Mouse (Mus musculus) A20 (cell line): Measurements from ENCODE around the gene Jam2.

Experiments used
- DNase-seq: peaks from one replicate; pipeline ENCODE4 v3.0.0-alpha.2; 2011; ENCODE audit warnings: low read depth, low spot score

Gene Jam2

DNA sequence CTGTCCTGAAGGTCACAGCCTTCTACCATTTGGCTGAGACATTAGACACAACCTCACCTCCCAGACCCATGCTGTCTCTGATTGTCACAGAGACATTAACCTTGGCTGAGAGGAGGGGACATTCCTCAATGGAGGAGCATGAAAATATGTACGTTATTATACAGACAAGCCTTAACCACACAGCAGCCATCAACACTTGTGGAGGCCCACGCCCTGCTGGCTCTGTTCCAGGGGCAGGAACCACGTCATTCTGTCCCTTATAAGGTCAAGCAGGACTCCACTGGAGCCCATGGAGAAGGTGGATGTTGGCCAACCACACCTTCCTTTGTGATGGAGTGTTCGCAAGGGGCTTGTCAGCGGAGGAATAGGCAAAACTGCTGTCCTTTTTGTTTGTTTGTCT lies 5.8 kb downstream of the Jam2 start:
- DNase-seq: no peak

DNA sequence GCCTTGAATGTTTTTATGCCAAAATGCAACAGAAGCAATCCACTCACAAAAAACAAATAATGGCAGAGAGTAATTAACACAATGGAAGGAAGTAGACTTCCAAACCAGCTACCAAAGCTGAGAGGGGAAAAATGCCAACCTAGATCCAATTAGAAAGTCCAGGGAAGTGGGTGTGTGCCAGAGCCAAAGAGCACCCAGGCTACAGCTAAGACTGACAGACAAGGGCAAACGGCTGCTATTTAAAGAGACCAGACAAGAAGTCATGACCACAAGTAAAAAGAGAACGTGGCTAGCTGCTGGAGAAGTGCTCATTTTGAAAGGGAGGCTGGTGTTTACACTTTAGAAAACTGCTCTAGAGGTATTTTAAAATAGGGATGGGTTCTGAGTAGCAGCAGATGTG lies 9.4 kb downstream of the Jam2 start:
- no peak for DNase-seq

DNA sequence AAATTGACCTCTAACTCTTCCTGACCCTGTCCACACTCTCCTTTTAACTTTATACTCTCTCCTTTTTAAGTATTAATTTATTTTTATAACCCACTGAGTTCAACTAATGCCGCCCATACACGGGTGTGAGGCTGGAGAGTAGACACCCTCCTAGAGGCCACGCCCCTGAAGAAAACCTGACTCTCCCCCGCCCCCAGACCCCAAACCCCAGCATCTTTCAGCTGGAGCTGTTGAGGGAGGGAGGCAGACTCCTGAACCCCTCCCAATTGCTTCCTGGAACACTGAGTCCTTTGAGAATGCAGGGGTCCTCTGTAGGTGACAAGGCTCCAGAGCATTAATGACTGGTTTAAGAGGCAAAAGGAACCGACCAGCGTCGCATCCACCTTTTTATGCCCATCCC lies 11.0 kb downstream of the Jam2 start:
- no peak for DNase-seq

DNA sequence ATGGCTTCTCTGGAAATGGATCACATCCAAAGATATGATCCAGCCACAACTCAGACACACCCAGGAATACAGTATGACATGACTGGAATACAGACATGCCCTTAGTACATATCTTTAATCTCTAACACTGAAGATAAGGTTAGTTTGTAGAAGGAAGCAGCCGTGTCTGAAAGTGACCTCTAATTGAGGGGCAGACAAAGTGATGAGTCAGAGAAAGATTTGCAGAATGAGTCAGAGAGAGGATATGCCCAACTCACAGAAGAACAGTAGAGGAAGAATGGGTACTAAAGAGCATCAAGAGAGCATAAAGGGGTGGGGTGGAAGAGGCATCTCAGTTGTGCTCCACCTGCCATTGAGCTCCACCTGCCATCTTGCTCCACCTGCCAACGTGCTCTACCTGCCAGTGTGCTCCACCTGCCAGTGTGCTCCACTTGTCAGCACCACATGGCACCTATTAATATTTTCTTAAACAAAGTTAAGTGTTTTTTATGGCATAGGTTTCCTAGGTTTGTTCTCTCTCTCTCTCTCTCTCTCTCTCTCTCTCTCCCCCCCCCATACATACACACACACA lies 16.8 kb downstream of the Jam2 start:
- no peak for DNase-seq

DNA sequence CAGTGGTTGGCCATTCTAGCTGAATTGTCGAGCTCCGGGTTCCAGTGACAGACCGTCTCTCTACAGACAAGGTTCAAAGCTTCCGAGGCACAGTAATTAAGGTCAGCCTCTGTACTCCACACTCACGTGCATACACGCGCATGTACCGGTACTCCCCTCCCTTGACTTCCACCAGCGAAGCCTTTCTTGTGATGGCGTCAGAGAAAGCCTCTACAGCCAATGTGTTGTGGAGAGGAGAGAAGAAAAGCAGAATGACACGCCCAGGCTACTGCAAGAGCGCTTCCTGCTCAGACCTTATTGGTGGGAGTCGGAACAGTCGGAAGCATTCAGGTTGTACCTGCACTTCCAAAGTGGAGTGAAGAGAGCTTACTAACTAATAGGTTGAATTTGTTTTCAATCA lies 19.5 kb downstream of the Jam2 start:
- DNase-seq: no peak

DNA sequence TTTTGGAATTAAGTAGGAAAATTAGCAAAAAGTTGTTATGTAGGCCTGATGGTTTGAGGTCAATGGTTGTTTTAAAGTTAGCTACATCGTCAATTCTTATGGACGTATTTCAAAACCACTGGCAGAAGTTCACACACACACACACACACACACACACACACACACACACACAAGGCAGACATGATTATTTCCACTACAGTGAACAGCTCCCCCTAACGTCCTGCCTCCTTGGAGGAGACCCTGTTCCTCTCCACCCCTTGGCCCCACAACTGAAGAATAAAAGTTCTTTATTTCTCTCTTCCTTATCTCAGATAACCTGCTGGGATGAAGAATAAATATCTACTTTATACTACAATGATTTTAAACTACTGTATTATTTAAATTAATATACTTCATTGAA lies 21.4 kb downstream of the Jam2 start:
- no peak for DNase-seq

DNA sequence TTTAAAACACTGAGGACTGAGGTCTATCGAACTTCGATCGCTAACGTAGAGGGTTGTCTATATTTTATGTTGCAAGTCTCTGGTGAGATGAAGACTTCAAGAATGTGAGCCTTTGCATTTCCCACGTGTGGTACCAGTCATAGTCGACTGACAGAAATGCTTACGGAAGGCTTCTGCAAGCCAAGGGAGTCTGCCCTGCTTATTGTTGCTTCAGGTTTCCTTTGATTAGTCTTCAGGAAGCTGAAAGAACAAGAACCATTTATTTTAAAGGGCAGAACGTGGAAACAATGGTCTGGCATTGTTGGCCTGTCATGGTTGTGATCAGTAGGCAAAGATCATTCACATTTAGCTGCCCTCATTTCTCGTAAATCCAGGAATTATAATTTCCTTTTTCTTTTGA lies 22.8 kb downstream of the Jam2 start:
- no peak for DNase-seq

DNA sequence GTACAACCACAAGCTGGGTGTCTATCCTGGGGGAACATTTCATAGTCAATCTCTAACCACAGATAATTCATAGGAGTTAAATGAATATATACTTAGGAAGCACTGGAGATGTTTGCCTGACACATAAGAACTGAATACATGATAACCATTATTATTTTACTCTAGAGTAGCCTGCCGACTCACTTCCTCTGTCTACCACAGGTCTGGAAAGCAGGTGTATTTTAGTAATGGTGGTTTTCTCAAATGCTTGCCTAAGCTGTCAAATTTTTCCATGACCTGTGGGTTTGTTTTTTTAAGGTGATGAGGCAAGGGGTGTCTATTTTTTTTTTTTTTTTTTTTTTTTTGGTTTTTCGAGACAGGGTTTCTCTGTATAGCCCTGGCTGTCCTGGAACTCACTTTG lies 26.1 kb downstream of the Jam2 start:
- no peak for DNase-seq

DNA sequence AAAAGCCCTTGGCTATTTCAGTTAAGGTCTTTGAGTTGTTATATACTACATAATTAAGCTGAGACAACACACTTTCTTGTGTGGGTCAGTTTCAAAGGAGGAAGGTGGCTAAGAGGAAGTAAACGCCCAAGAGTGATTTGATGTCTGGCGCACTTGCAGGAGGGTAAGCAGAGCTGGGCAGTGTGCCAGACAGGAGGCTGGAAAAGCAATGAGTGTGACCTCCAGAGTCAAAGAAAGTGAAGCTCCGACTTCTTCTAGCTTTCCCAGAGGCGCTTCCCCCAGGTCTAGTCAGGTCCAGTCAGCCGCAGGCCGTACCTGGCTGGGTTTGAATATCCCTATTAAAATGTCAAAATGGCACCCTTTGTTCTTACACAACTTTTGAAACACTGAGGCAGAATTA lies 28.3 kb downstream of the Jam2 start:
- no peak for DNase-seq

DNA sequence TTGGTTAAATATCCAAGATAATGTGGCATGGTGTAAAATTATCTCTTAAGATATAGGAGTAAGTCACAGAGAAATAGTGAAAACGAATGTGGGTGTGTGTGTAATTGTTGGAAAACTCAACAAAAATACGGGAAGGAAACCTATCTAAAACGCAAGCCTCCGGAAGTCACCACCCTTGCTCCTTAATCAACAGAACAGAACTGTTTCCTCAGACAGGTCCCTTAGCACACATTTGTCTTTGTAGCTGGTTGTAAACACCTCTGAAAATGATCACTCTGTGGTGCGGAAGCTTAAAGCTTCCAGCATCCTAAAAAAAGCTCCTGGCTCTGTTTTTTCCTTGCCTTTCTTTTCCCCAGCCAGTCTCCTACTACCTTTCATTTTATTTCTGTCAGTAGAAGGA lies 30.9 kb downstream of the Jam2 start:
- DNase-seq: no peak

DNA sequence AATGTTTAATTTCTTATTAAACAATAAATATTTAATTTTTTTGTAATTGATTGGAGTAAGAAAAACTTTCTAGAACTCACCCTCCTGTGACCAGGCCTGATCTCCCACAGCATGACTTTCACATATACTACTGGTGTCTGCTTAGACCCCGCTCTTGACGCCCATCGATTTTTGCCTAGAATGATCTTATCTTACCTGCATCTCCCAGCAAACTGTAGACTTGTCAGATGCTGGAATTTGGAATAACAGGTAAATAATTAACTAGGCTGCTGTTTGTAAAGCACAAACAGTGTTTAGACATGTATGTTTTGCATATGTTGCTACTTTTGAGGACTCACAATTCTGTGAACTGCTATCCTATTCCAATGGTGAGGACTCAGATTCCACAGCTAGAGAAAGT lies 32.3 kb downstream of the Jam2 start:
- no peak for DNase-seq

DNA sequence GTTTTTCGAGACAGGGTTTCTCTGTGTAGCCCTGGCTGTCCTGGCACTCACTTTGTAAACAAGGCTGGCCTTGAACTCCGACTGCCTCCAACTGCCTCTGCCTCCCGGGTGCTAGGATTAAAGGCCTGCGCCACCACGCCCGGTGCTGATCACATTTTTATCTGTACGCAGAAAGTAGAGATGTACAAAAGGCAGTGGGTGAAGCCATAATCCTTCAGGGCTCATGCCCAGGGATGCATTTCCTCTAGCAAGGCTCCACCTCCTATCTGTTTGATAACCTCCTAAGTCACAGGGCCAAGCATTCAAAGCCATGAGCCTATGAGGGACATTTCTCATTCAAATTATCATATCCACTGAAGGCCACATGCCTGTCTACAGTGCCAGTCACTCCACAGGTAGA lies 34.0 kb downstream of the Jam2 start:
- no peak for DNase-seq

DNA sequence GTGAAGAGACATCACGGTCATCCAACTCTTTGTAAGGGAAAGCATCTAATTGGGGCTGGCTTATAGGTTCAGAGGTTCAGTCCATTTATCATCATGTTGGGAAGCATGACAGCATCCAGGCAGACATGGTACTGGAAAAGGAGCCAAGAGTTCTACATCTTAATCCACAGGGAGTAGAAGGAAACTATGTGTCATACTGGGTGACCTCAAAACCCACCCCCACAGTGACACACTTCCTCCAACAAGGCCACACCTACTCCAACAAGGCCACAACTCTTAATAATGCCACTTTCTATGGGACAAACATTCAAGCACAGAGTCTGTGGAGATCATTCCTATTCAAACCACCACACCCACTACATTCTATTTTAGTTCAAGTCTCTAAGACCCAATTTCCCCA lies 36.3 kb downstream of the Jam2 start:
- no peak for DNase-seq

DNA sequence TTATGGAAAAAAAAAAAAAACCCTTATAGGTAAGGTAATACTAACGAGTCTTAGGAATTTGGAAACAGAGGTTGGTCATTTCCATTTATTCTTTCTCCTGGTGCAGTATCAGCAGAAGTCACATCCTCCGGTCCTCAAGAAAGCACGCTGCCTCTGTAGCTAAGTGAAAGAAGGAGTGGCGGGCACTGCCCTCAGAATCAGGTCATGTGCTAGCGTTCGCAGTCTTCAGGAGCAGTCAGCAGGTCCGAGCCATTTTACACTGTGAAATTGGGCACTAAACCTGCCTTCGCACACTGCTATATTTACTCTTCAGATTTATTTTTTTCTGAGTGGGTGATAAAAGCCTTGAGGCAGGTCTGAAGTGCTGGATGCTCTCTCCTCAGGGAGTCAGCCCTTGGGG lies 39.9 kb downstream of the Jam2 start:
- no peak for DNase-seq

DNA sequence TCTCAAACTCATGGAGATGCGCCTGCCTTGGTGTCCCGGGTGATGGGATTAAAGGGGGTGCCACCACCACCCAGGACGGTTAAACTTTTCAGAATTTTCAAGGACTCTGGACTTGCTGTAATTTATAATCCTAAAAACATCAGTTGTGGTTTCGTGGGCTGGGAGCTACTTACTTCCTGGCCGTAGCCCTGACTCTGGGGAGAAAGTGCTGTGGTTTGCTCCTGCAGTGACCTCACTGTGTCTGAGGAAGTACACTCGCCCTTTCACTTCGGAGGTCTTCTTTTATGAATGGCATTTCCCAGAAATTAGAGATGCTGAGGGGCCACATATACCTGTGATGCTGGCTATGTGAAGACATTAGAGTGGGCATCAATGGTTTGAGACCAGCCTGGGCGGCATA lies 40.6 kb downstream of the Jam2 start:
- no peak for DNase-seq

DNA sequence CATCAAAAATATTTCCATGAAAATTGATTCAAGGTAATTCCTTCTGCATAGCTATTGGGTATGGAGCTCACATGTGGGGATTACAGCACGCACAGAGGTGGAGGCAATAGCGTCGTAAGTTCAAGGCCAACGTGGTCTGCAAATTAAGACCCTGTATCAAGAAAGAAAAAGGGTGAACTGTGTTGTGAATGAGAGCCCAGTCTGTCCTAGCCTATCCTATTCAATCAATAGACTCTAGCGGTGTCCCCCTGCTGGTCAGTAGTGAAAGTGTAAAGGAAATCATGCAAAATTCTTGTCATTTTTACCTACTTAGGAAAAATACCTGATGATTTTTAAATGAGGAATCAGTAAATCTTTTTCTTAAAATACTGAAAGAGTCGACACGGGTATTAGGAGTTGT lies 43.5 kb downstream of the Jam2 start:
- peak; percentile 47 for DNase-seq

DNA sequence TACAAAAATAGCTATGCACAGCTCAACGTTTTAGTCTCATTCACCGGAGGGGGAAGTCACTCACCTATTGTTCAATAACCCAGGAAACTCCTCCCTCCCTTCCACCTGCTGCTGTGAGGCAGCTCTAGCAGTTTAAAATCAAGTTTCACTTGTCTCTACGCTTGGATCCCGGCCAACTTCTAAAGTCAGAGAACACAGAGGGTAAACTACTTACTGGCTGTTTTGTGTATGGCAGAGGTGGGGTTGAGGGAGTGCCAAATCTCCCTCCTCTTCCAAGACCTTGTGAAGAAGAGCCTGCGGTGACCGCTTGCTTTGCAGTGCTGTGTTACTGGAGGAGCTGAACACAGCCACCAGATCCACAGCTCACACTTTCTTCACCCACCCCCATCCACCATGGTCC lies 51.1 kb downstream of the Jam2 start:
- DNase-seq: peak; percentile 57

DNA sequence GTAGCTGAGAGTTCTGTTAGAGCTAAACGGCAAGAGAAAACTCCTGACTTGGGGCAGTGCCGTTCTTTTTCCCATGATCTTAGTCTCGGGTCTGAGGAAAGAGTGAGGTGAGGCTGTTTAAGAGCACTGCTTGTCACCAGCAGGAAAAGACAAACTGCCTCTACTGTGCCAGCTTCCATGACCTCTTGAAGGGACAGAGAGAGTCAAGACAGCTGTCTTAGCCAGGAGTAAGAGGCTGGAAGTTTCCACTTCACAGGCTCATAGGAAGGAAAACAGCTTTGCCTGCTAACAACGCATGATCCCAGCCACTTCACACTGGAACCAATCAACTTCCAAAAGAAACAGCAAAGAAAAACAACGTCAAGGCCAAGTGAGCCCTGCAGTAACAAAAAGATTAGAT lies 57.8 kb downstream of the Jam2 start:
- DNase-seq: no peak

DNA sequence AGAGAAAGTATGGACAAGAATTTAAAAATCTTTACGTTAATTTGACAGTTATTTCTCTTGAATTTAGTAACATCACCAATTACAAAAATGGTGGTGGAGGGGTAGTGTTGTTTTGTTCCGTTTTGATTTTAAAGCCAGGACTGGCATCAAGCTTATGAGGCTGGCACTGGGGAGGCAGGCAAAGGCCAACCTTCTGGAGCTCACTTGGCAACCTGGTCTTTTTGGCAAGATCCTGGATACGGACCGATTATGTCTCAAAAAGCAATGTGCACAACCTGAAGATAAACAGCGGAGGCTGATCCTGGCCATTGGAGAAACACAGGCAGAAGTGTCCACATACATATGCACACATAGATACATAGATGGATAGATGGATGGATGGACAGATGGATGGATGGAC lies 58.8 kb downstream of the Jam2 start:
- DNase-seq: no peak

DNA sequence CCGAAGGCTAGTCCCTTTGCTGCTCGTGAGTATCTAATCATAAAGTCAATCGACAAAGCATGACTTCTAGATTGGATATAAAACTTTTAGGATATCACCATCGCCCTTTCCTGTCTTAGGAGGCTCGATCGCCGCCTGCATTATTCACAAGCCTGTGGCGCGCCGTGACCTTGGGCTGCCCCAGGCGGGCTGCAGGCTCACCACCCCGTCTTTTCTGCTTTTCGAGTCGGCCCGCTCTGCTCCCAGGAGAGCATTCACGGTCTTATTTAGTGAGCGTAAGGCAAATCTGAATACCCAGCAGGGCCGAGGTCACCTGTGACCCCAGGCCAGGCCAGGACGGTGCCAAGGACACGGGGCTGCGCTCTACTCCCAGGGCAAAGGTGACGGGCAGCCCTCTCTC lies 60.4 kb downstream of the Jam2 start:
- DNase-seq: no peak

DNA sequence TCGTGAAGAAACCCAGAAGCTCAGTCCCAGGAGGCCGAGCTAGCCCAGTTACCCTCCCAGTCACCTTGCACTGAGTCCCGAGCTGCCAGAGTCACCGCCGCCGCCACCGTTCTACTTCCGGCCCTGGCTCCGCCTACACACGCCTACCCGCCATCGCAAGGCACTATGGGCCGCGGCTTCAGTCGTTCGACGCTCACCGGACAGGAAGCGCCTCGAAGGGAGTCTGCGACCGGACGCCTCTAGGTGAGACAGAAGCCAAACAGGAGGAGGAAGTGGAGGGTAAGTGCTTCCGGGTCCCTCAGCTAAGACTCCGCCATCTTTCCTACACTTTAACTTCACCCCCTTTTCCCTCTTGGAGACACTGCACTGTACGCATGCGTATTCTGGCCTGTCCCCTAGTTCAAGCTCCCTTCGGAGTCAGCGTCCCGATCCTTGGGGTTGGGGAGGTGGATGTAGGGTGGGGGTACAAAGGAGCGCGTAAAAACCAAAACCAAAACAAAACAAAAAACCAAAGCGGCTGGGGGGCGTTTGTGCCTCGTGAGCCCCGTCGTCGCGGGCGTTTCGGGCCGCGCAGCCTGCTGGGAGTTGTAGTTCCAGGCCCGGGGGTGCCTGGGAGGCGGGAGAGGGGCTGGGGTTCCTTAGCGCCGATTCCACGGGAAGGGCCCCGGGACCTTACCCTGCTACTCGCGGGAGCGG lies 61.0 kb downstream of the Jam2 start, which contains the start of gene Gabpa:
TSS of gene Gabpa (plus strand) at position 181 of the 696 bp plus-strand sequence.
- peak; percentile 96 for DNase-seq

DNA sequence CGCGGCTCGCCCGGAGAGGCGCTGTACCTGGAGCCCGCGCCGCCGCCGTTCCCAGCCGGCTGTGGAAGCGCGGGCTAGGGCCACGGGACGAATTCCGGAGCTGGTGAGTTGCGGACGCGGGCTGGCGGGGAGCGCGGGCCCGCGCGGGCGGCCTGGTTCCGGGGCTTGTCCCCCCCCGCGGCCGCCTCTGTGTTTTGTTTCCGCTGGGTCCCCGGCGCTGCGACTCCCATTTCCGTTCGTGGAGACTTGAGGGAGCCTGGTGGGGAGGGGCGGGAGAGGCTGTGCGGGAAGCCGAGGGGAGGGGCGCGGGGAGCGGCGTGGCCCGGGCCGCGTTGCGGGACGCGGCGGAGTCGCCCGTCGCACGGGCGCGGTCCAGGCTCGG lies 61.5 kb downstream of the Jam2 start, which contains the start of gene Atp5j:
TSS of gene Atp5j (minus strand) at position 185 of the 382 bp plus-strand sequence.
- DNase-seq: no peak

DNA sequence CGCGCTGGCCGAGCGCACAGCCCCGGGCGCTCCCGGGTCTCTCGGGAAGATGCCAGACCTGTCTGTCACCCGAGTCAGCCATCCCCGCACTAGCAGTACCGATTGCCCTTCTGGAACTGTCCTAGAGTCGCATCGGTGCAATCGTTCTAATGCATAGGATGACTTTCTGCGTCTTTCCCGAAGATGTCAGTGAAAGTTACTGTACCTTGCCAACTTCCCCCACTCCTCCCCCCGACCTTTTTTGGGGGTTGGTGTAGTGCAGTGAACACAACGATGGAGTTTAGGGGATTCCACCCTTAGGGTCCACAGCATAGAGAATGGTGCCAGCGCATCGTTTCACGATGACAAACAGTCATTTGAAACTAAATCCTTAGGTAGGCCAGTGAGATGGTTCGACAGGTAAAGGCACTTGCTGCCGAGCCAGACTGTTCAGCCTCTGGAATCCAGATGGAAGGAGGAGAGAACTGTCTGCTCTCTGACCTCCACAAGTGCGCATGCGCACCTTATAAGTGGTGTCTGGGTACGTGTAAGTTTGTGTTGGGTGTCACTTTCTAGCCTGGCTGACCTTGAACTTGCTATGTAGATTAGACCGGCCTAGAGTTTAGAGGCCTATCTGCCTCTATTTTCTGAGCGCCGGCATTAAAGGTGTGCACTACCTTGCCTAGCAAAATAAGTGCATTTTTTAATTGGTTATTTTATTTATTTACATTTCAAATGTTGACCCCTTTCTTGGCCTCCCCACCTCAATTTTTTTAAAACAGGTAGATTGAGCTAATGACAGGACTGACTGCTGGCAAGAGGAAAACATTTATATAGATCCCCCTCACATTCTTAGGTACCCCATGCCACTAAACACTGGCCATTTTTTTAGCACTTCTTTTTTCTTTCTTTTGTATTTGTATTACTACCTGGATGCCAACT lies 62.2 kb downstream of the Jam2 start:
- peak; percentile 90 for DNase-seq
